Mouse (Mus musculus): ENCODE measurements around the gene 9530003J23Rik. TPM values are rescaled to one million over a fixed set of nuclear protein-coding genes. Genes with fewer than 3 reads are reported as not detected.
A peak's percentile ranks its signal among the peaks of the same experiment; 100 is the strongest.

9530003J23Rik gene
- polyA plus RNA-seq, 1 experiment, result 0.33 TPM

GRCm38 (mm10) chr10:117272023-117272422 is 33.5 kb upstream of the 9530003J23Rik start:
- TF ChIP-seq POLR2A (IDR thresholded peaks at IDR 0.05; ENCODE audit: control insufficient read depth, low read depth, low read length), result no peak
- TF ChIP-seq CTCF (IDR thresholded peaks at IDR 0.05; ENCODE audit: control insufficient read depth, insufficient read depth, insufficient replicate concordance, low read depth, low read length), result no peak
- H3K36me3 ChIP-seq (ENCODE audit: control insufficient read depth, insufficient read depth, low read length), result no peaks in the 10 kb centered on the region
- peaks cover 3% of the 10 kb centered on the region for H3K4me1 ChIP-seq (ENCODE audit: control insufficient read depth, insufficient read depth, low read length)
- no peaks in the 10 kb centered on the region for H3K27me3 ChIP-seq (ENCODE audit: control insufficient read depth, insufficient read depth, low read length)
- H3K27ac ChIP-seq (ENCODE audit: control insufficient read depth, insufficient read depth, low read depth, low read length), result no peak overlapping the region
- no peak overlapping the region for H3K4me3 ChIP-seq (ENCODE audit: control insufficient read depth, low read depth, low read length)

- no peak overlapping the region for H3K27ac ChIP-seq (ENCODE audit: control insufficient read depth, insufficient read depth, low read depth, low read length)
- H3K27me3 ChIP-seq (ENCODE audit: control insufficient read depth, insufficient read depth, low read length), result no peaks in the 10 kb centered on the region
- TF ChIP-seq POLR2A (IDR thresholded peaks at IDR 0.05; ENCODE audit: control insufficient read depth, low read depth, low read length) (no peak), CTCF (IDR thresholded peaks at IDR 0.05; ENCODE audit: control insufficient read depth, insufficient read depth, insufficient replicate concordance, low read depth, low read length) (no peak)
- H3K4me1 ChIP-seq (ENCODE audit: control insufficient read depth, insufficient read depth, low read length), result no peaks in the 10 kb centered on the region
- H3K36me3 ChIP-seq (ENCODE audit: control insufficient read depth, insufficient read depth, low read length), result no peaks in the 10 kb centered on the region
- no peak overlapping the region for H3K4me3 ChIP-seq (ENCODE audit: control insufficient read depth, low read depth, low read length)
These were observed 21.4 kb upstream of the 9530003J23Rik start for GRCm38 (mm10) chr10:117259870-117260269.

GRCm38 (mm10) chr10:117235866-117236265 is 2.6 kb downstream of the 9530003J23Rik start:
- Histone ChIP-seq H3K27me3 (ENCODE audit: control insufficient read depth, insufficient read depth, low read length) (no peaks in the 10 kb centered on the region), H3K27ac (ENCODE audit: control insufficient read depth, insufficient read depth, low read depth, low read length) (no peak overlapping the region), H3K36me3 (ENCODE audit: control insufficient read depth, insufficient read depth, low read length) (no peaks in the 10 kb centered on the region), H3K4me1 (ENCODE audit: control insufficient read depth, insufficient read depth, low read length) (peaks cover 2% of the 10 kb centered on the region; the same call in 1 of the 2 replicates), H3K4me3 (ENCODE audit: control insufficient read depth, low read depth, low read length) (no peak overlapping the region)
- TF ChIP-seq POLR2A (IDR thresholded peaks at IDR 0.05; ENCODE audit: control insufficient read depth, low read depth, low read length), result no peak
- TF ChIP-seq CTCF (IDR thresholded peaks at IDR 0.05; ENCODE audit: control insufficient read depth, insufficient read depth, insufficient replicate concordance, low read depth, low read length), result no peak

GRCm38 (mm10) chr10:117234825-117235224 is 3.7 kb downstream of the 9530003J23Rik start:
- Histone ChIP-seq H3K27me3 (ENCODE audit: control insufficient read depth, insufficient read depth, low read length) (no peaks in the 10 kb centered on the region), H3K4me3 (ENCODE audit: control insufficient read depth, low read depth, low read length) (no peak overlapping the region), H3K27ac (ENCODE audit: control insufficient read depth, insufficient read depth, low read depth, low read length) (no peak overlapping the region; the same call in 1 of the 2 replicates), H3K4me1 (ENCODE audit: control insufficient read depth, insufficient read depth, low read length) (peaks cover 6% of the 10 kb centered on the region), H3K36me3 (ENCODE audit: control insufficient read depth, insufficient read depth, low read length) (no peaks in the 10 kb centered on the region)
- no peak for TF ChIP-seq CTCF (IDR thresholded peaks at IDR 0.05; ENCODE audit: control insufficient read depth, insufficient read depth, insufficient replicate concordance, low read depth, low read length)
- no peak for TF ChIP-seq POLR2A (IDR thresholded peaks at IDR 0.05; ENCODE audit: control insufficient read depth, low read depth, low read length)

- peak overlapping the region; percentile 69 for H3K4me3 ChIP-seq (ENCODE audit: control insufficient read depth, low read depth, low read length)
- peak overlapping the region; percentile 95 for H3K27ac ChIP-seq (ENCODE audit: control insufficient read depth, insufficient read depth, low read depth, low read length)
These were observed 8.7 kb downstream of the 9530003J23Rik start for GRCm38 (mm10) chr10:117229826-117230225.

GRCm38 (mm10) chr10:117226002-117226401 is 12.5 kb downstream of the 9530003J23Rik start:
- Histone ChIP-seq H3K4me1 (ENCODE audit: control insufficient read depth, insufficient read depth, low read length) (peaks cover 15% of the 10 kb centered on the region), H3K27ac (ENCODE audit: control insufficient read depth, insufficient read depth, low read depth, low read length) (no peak overlapping the region), H3K36me3 (ENCODE audit: control insufficient read depth, insufficient read depth, low read length) (no peaks in the 10 kb centered on the region), H3K4me3 (ENCODE audit: control insufficient read depth, low read depth, low read length) (no peak overlapping the region), H3K27me3 (ENCODE audit: control insufficient read depth, insufficient read depth, low read length) (no peaks in the 10 kb centered on the region)
- TF ChIP-seq POLR2A (IDR thresholded peaks at IDR 0.05; ENCODE audit: control insufficient read depth, low read depth, low read length) (no peak), CTCF (IDR thresholded peaks at IDR 0.05; ENCODE audit: control insufficient read depth, insufficient read depth, insufficient replicate concordance, low read depth, low read length) (no peak)

More at GRCm38 (mm10) chr10:117229826-117230225, 8.7 kb downstream of the 9530003J23Rik start:
- peak; percentile 99 for TF ChIP-seq POLR2A (IDR thresholded peaks at IDR 0.05; ENCODE audit: control insufficient read depth, low read depth, low read length)
- TF ChIP-seq CTCF (IDR thresholded peaks at IDR 0.05; ENCODE audit: control insufficient read depth, insufficient read depth, insufficient replicate concordance, low read depth, low read length), result no peak
- Histone ChIP-seq H3K27me3 (ENCODE audit: control insufficient read depth, insufficient read depth, low read length) (no peaks in the 10 kb centered on the region), H3K36me3 (ENCODE audit: control insufficient read depth, insufficient read depth, low read length) (no peaks in the 10 kb centered on the region), H3K4me1 (ENCODE audit: control insufficient read depth, insufficient read depth, low read length) (peaks cover 14% of the 10 kb centered on the region)

GRCm38 (mm10) chr10:117225094-117225493 is 13.4 kb downstream of the 9530003J23Rik start:
- Histone ChIP-seq H3K27me3 (ENCODE audit: control insufficient read depth, insufficient read depth, low read length) (no peaks in the 10 kb centered on the region), H3K4me1 (ENCODE audit: control insufficient read depth, insufficient read depth, low read length) (peaks cover 12% of the 10 kb centered on the region), H3K36me3 (ENCODE audit: control insufficient read depth, insufficient read depth, low read length) (no peaks in the 10 kb centered on the region), H3K4me3 (ENCODE audit: control insufficient read depth, low read depth, low read length) (peak overlapping the region; percentile 95), H3K27ac (ENCODE audit: control insufficient read depth, insufficient read depth, low read depth, low read length) (peak overlapping the region; percentile 98; the same call in 1 of the 2 replicates)
- no peak for TF ChIP-seq POLR2A (IDR thresholded peaks at IDR 0.05; ENCODE audit: control insufficient read depth, low read depth, low read length)
- TF ChIP-seq CTCF (IDR thresholded peaks at IDR 0.05; ENCODE audit: control insufficient read depth, insufficient read depth, insufficient replicate concordance, low read depth, low read length), result no peak

Measured in testis, adult 2 months (tissue).